Mouse (Mus musculus) liver, adult (tissue): ENCODE measurements around the gene Cisd3.

Source experiments
- GATA4 ChIP-seq: IDR thresholded peaks from 2 replicates; pipeline ENCODE4 v1.6.1; 2014; ENCODE audit warnings: mild to moderate bottlenecking, low read length; ENCODE audit not compliant: insufficient replicate concordance

The Cisd3 gene

DNA sequence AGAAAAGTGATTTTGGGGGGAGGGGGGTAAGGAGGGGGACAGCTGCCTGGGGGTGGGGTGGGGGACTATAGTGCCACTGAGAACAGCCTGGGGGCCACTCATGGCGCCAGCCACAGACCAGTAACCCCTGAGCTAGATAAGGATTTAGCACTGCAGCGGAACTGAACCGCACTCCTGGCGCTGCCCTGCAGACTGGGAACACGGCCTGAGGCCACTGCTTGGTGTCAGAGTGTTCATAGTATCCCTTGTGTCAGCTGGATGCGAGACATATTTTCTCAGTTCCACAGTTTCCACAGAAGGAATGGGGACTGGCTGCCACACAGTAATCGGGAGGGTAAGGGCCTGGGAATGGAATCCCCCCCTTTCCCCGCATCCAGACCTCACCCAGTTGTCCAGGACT is 30.4 kb downstream of the Cisd3 start:
- TF ChIP-seq GATA4 = no peak

GRCm38 (mm10) chr11:97717369-97718280 is 32.0 kb downstream of the Cisd3 start:
- TF ChIP-seq GATA4 = no peak

- TF ChIP-seq GATA4 = no peak
These were observed 32.7 kb downstream of the Cisd3 start for GRCm38 (mm10) chr11:97718281-97718860.

DNA sequence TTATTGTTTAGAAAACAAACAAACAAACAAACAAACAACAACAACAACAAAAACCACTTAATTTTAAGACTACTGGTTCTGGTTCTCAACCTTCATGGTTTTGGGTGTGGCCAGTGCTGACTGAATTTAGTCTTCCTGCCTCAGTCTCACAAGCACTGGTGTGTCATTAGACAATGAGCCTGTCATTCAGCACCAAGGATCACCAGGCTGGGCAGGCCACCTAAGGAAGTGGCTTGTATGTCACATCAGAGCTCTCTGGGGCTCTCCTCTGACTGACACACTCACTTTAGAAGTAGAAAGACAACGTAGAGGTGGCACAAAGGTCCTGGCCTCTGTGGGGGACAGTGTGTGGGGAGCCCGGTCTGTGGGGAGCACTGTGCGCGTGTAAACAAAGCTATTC is 33.4 kb downstream of the Cisd3 start:
- TF ChIP-seq GATA4 = no peak

GRCm38 (mm10) chr11:97721338-97721737 is 35.7 kb downstream of the Cisd3 start:
- TF ChIP-seq GATA4 = no peak

GRCm38 (mm10) chr11:97723709-97724108 is 38.1 kb downstream of the Cisd3 start:
- no peak for TF ChIP-seq GATA4

- no peak for TF ChIP-seq GATA4
These were observed 42.7 kb downstream of the Cisd3 start for GRCm38 (mm10) chr11:97728311-97728710.

GRCm38 (mm10) chr11:97728730-97729129 is 43.1 kb downstream of the Cisd3 start:
- TF ChIP-seq GATA4 = no peak

- TF ChIP-seq GATA4 = no peak
These were observed 48.1 kb downstream of the Cisd3 start for GRCm38 (mm10) chr11:97733689-97734088.

DNA sequence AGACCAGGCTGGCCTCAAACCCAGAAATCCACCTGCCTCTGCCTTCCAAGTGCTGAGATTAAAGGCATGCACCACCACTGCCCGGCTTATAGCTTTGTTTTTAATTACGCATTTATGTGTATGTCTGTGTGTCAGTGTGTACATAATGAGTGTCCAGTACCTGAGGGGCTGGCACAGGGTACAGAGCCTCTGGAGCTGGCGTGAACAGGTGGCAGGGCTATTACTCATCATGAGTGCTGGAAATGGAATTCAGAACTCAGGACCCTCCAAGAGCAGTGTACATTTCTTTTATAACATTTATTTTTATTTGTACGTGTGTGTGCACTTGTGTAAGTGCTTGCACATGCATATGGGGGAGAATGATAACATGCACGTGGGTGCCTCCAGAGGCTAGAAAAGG is 51.0 kb downstream of the Cisd3 start:
- no peak for TF ChIP-seq GATA4

DNA sequence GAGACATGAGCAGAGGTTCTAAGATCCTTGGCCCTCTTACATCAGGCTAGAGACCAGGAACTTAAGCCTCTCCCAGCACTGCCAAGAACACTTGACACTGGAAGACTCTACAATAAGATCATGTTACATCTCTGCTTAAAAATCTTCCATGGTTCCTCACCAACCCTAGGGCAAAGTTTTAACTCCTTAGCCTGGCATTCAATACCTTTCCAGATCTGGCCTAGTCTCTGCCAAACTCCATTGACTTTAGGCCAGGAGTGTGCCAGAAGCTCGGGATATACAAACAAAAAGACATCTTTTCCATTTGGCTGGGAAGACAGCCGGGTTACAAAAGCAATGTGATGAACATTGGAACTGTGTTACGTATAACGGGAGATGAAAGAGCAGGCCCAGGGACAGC is 52.0 kb downstream of the Cisd3 start:
- TF ChIP-seq GATA4 = no peak
